In the genomic region with DNA sequence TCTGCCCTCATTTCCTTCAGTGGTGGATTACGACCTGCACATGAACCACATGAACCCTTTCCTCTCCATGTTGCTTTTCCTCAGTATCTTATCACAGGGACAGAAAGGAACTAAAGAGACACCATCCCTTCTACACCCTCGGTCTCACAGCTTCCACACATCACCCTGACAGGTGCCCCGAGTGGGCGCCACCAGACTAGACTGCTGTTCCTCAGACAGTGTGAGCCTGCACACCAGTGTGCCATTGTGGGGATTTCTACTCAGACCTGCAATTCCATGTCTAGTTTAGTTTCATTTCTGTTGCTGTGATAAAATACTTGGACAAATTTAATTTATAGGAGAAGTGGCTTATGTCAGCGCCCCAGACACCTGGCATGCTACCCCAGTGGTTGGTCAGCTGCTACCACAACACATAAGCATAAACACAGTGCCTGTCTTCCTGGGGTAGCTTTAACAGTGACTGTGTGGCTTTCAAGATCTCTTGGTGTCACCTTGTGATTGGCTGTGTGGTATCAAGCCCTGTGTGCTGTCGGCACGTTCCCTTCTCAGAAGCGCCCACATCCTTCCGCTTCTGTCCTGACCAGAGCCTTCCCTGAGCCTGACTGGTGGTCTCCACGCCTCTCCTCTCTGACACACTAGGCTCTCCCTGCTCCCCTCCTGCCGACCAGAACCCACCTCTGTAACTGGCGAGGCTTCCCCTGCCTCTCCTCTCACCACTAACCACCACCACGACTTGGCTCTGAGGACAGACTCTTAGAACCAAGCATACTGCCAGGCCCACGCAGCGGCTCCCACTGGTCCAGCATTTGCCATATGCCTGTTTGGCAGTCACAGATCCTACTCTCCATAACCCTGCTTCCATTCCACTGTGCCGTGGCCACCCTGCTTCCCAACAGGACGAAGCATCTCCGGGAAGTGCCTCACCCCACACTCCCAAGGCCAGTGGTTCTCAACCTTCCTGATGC, we compare ENCODE assay signal across 7 mouse cellular contexts. TPM values are rescaled to one million over a fixed set of nuclear protein-coding genes. Genes with fewer than 3 reads are reported as not detected.
DNase-seq lines count a peak whose midpoint lies in the region; ATAC-seq and TF ChIP-seq lines count a peak whose summit lies in the region.

No protein-coding gene starts in this region.

- H3K9me3 ChIP-seq in hindbrain, postnatal 0 days (ENCODE audit: low read length): no peaks in the 10 kb centered on the region
- H3K9me3 ChIP-seq in intestine, postnatal 0 days (ENCODE audit: control insufficient read depth): no peaks in the 10 kb centered on the region
- H3K9me3 ChIP-seq in forebrain, embryonic 11.5 days (ENCODE audit: control insufficient read depth, low read length): no peaks in the 10 kb centered on the region

- no peak for TF ChIP-seq CTCF in hindbrain, postnatal 0 days (IDR thresholded peaks at IDR 0.05; ENCODE audit: low read depth)
- TF ChIP-seq CTCF in intestine, postnatal 0 days (IDR thresholded peaks at IDR 0.05; ENCODE audit: low read depth): no peak

- no peak overlapping the region for H3K27ac ChIP-seq in hindbrain, postnatal 0 days
- no peak overlapping the region for H3K27ac ChIP-seq in intestine, postnatal 0 days (ENCODE audit: low read depth, low read length)
- no peak overlapping the region for H3K27ac ChIP-seq in forebrain, embryonic 11.5 days (ENCODE audit: low read depth, low read length)

- H3K4me1 ChIP-seq in hindbrain, postnatal 0 days (ENCODE audit: insufficient read depth, low read length): no peaks in the 10 kb centered on the region
- no peaks in the 10 kb centered on the region for H3K4me1 ChIP-seq in intestine, postnatal 0 days (replicated peaks; ENCODE audit: control insufficient read depth, insufficient read depth, low read length)
- H3K4me1 ChIP-seq in forebrain, embryonic 11.5 days (replicated peaks; ENCODE audit: control insufficient read depth, insufficient read depth, low read length): no peaks in the 10 kb centered on the region

- no peak overlapping the region for H3K9ac ChIP-seq in hindbrain, postnatal 0 days (replicated peaks; ENCODE audit: low read length)
- no peak overlapping the region for H3K9ac ChIP-seq in intestine, postnatal 0 days (ENCODE audit: low read depth, low read length)
- H3K9ac ChIP-seq in forebrain, embryonic 11.5 days (ENCODE audit: low read length): no peak overlapping the region

- H3K27me3 ChIP-seq in hindbrain, postnatal 0 days (ENCODE audit: insufficient read depth, low read length): no peaks in the 10 kb centered on the region
- H3K27me3 ChIP-seq in intestine, postnatal 0 days (replicated peaks; ENCODE audit: control insufficient read depth, insufficient read depth, low read length): no peaks in the 10 kb centered on the region
- no peaks in the 10 kb centered on the region for H3K27me3 ChIP-seq in forebrain, embryonic 11.5 days (ENCODE audit: control insufficient read depth, insufficient read depth, low read length)

- WGBS in hindbrain, postnatal 0 days: 83% methylated on average over 18 of the region's 18 CpGs
- 85% methylated on average over 18 of the region's 18 CpGs for WGBS in intestine, postnatal 0 days
- WGBS in forebrain, embryonic 11.5 days: 91% methylated on average over 18 of the region's 18 CpGs

- H3K36me3 ChIP-seq in hindbrain, postnatal 0 days (ENCODE audit: insufficient read depth, low read length): 0 out of 2 replicates have a peak, but pooled peaks cover 8% of the 10 kb centered on the region
- peaks cover 14% of the 10 kb centered on the region; the same call in 1 of the 2 replicates for H3K36me3 ChIP-seq in intestine, postnatal 0 days (ENCODE audit: control insufficient read depth, insufficient read depth)
- H3K36me3 ChIP-seq in forebrain, embryonic 11.5 days (ENCODE audit: control insufficient read depth, insufficient read depth, low read length): no peaks in the 10 kb centered on the region

- no peak overlapping the region for H3K4me2 ChIP-seq in hindbrain, postnatal 0 days (ENCODE audit: low read depth, low read length)
- no peak overlapping the region for H3K4me2 ChIP-seq in intestine, postnatal 0 days (replicated peaks; ENCODE audit: low read depth)
- no peak overlapping the region for H3K4me2 ChIP-seq in forebrain, embryonic 11.5 days (ENCODE audit: low read depth, low read length, severe bottlenecking)

- peak; percentile 79 for ATAC-seq in megakaryocyte, adult 5-6 weeks (ENCODE audit: poor library complexity, severe bottlenecking)
- ATAC-seq in hindbrain, postnatal 0 days: no peak
- no peak for ATAC-seq in intestine, postnatal 0 days
- no peak for ATAC-seq in forebrain, embryonic 11.5 days (replicated peaks; ENCODE audit: low FRiP score)

- no peak overlapping the region for H3K4me3 ChIP-seq in hindbrain, postnatal 0 days (ENCODE audit: low read length)
- H3K4me3 ChIP-seq in intestine, postnatal 0 days (ENCODE audit: low read depth, low read length): no peak overlapping the region
- no peak overlapping the region for H3K4me3 ChIP-seq in forebrain, embryonic 11.5 days (ENCODE audit: low read depth, low read length)

- DNase-seq in right cerebral cortex, adult 2 months (ENCODE audit: low spot score in 2 of 2): peak; percentile 36 to 55
- no peak for DNase-seq in right cerebral cortex, postnatal 25 days
- peak; percentile 68 for DNase-seq in cerebellum, adult 9-10 months
- DNase-seq in hindbrain, postnatal 0 days (ENCODE audit: low spot score): no peak
- DNase-seq in forebrain, embryonic 11.5 days (ENCODE audit: low spot score): no peak

RNA-seq across cellular contexts. Expression of a gene that starts 27.2 kb away (rescaled TPM):
- total RNA-seq in megakaryocyte, adult 5-6 weeks (2015): 13.9 and 15.1 TPM in 2 replicates
- total RNA-seq in megakaryocyte, adult 5-6 weeks (2017): 10.2 and 11.5 TPM in 2 replicates
- total RNA-seq in hindbrain, postnatal 0 days (2014; rRNA removed): 95.0 and 120 TPM in 2 replicates
- 115 and 120 TPM in 2 replicates for polyA plus RNA-seq in hindbrain, postnatal 0 days (2015; fragmentation: Nextera tagmentation; extraction: Ambion mirVana)
- polyA plus RNA-seq in intestine, postnatal 0 days (2015; fragmentation: Nextera tagmentation; extraction: Ambion mirVana): 23.2 and 24.5 TPM in 2 replicates
- polyA plus RNA-seq in forebrain, embryonic 11.5 days (2014; fragmentation: Nextera tagmentation; extraction: Ambion mirVana): 103 and 115 TPM in 2 replicates

Comparison
In these comparisons a context has a peak if more than half of its experiments do, and no peak if none do; other contexts are left out.
1. DNase-seq: peak in right cerebral cortex, adult 2 months (2 of 2) and cerebellum, adult 9-10 months (single experiment); none in right cerebral cortex, postnatal 25 days (single experiment), hindbrain, postnatal 0 days (single experiment) and forebrain, embryonic 11.5 days (single experiment).